Mouse (Mus musculus) left cerebral cortex, adult 2 months (tissue): ENCODE measurements at regions not wholly inside any gene's neighbourhood (a gene's known extent, or its start where the extent isn't known, plus 50 kb on each side); places are given as distances from the start of the nearest gene placed in this dataset.

Experiments
- DNase-seq, 2 experiments: peaks; one replicate each; pipeline ENCODE4 v3.0.0; 2021 to 2022; ENCODE audit warnings: low spot score in 2 of 2, mixed read lengths in 1 of 2; ENCODE audit errors: extremely low spot score in 1 of 2
- H3K27ac ChIP-seq: fragments of 200-600 bp; 2 replicates; pipeline ENCODE4 v1.8.1; 2022
- H3K4me3 ChIP-seq: fragments of 200-600 bp; 2 replicates; pipeline ENCODE4 v1.8.1; 2022
- CTCF ChIP-seq: fragments of 200-600 bp; IDR thresholded peaks from 2 replicates; pipeline ENCODE4 v1.8.1; 2022; ENCODE audit warnings: antibody characterized with exemption, mild to moderate bottlenecking, moderate library complexity
- intact Hi-C: fragments of 180-260 bp; cut with DNase I; formaldehyde crosslinking; loops from one replicate; pipeline ENCODE4 v1.15.1; 2025
- microRNA-seq, 2 experiments: library from miRNA; unstranded; fragments of <30 nt; microRNA quantifications; one replicate each; pipeline ENCODE4 v1.2.0; 2021

GRCm38 (mm10) chr4:67677589-67677988, 850.2 kb downstream of the Tlr4 start:
- H3K4me3 ChIP-seq = no peak overlapping the region
- intact Hi-C loops = no loop called here
- no peak overlapping the region for H3K27ac ChIP-seq
- no peak for TF ChIP-seq CTCF
- no peak for DNase-seq

- intact Hi-C loops = no loop called here
- no peak overlapping the region for H3K27ac ChIP-seq
- H3K4me3 ChIP-seq = no peak overlapping the region
- DNase-seq = no peak
- no peak for TF ChIP-seq CTCF
Observed at GRCm38 (mm10) chr4:67698438-67698837, 871.1 kb downstream of the Tlr4 start.

Small RNAs in the stretch of these regions (microRNA-seq; reads per million reads assigned to microRNA genes)
- gene Gm44497 = 0 reads per million in 2 experiments
